Mouse (Mus musculus) limb, embryonic 10.5 days (tissue): ENCODE results near the gene Atxn7l3b. TPM values are rescaled to one million over a fixed set of nuclear protein-coding genes. Genes with fewer than 3 reads are reported as not detected.

Experiments used
- DNase-seq: peaks from one replicate; pipeline ENCODE4 v3.0.0-alpha.2; 2017; ENCODE audit warnings: low spot score
- H3K27ac ChIP-seq: fragments of 300-500 bp; sonication (generic); 2 replicates; pipeline ENCODE4 v1.5.1; 2016; ENCODE audit warnings: mild to moderate bottlenecking
- H3K27me3 ChIP-seq: fragments of 300-500 bp; sonication (generic); 2 replicates; pipeline ENCODE4 v1.6.1; 2016; ENCODE audit warnings: low read depth, mild to moderate bottlenecking; ENCODE audit not compliant: poor library complexity, severe bottlenecking
- H3K36me3 ChIP-seq: fragments of 300-500 bp; sonication (generic); 2 replicates; pipeline ENCODE4 v1.6.1; 2016; ENCODE audit warnings: mild to moderate bottlenecking, moderate library complexity
- H3K4me1 ChIP-seq: fragments of 300-500 bp; sonication (generic); 2 replicates; pipeline ENCODE4 v1.6.1; 2016
- H3K4me3 ChIP-seq: fragments of 300-500 bp; sonication (generic); 2 replicates; pipeline ENCODE4 v1.5.1; 2016; ENCODE audit warnings: mild to moderate bottlenecking, moderate library complexity
- H3K9me3 ChIP-seq: fragments of 300-500 bp; sonication (generic); replicated peaks from 2 replicates; pipeline ENCODE4 v1.6.1; 2016; ENCODE audit warnings: mild to moderate bottlenecking
- WGBS: fragments of 180-500 bp; shearing (Covaris S2); methylation state at CpG from one replicate; pipeline ENCODE4 v1.1.7; 2016; 5-methylcytosine and 5-hydroxymethylcytosine counted together
- polyA plus RNA-seq: library from polyadenylated mRNA; unstranded; fragments of >200 nt; fragmentation: Nextera tagmentation; extraction: Ambion mirVana; gene quantifications from 2 replicates; pipeline ENCODE4 v1.2.1, GENCODE M21; 2016

Gene Atxn7l3b
- polyA plus RNA-seq, 1 experiment from 2014 or later: 195 TPM

DNA sequence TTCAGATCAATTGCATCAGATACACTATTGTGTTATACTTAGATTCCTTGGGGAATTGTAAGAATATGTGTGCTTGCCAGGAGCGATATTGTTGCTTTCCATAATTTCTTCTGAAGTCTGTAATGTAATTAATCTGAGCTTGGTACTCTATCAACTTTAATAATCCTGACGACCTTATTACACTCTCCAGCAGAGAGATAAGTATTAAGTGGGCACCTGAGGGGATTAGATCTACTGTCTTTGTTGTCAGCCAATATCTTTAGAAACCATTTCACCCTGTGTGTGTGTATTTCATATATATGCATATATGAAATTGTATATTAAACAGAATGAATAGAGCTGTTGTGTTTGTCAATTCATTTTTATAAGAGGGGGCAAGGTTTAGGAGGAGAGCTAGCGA is 29.0 kb downstream of the Atxn7l3b start:
- 81% methylated on average over 3 of the region's 3 CpGs for WGBS
- H3K36me3 ChIP-seq: no peaks in the 10 kb centered on the region
- H3K9me3 ChIP-seq: no peaks in the 10 kb centered on the region
- no peaks in the 10 kb centered on the region for H3K4me1 ChIP-seq
- no peak for DNase-seq
- H3K27ac ChIP-seq: no peak overlapping the region
- H3K4me3 ChIP-seq: no peak overlapping the region
- no peaks in the 10 kb centered on the region for H3K27me3 ChIP-seq

DNA sequence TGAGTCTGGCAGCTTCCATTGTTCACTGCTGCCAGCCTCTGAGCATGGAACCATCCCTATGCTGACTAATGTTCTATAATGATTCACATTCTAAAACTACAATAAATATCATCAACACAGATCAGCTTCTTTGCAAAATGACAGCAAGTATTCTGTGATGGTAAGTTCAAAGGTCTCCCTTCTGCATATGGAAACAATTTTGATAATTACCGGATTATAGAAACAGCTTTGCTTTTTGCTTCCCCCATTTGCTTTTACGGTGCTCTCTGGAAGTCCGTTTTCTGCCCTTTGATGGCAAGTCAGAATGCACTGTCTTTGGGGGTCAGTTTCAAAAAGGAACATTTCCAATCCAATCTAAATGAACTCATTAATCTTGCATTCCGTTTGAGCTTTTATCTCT is 32.2 kb downstream of the Atxn7l3b start:
- WGBS: 27% methylated on average over 4 of the region's 4 CpGs
- H3K4me1 ChIP-seq: no peaks in the 10 kb centered on the region
- H3K27me3 ChIP-seq: no peaks in the 10 kb centered on the region
- H3K27ac ChIP-seq: no peak overlapping the region
- no peak for DNase-seq
- no peaks in the 10 kb centered on the region for H3K9me3 ChIP-seq
- H3K36me3 ChIP-seq: no peaks in the 10 kb centered on the region
- H3K4me3 ChIP-seq: no peak overlapping the region

DNA sequence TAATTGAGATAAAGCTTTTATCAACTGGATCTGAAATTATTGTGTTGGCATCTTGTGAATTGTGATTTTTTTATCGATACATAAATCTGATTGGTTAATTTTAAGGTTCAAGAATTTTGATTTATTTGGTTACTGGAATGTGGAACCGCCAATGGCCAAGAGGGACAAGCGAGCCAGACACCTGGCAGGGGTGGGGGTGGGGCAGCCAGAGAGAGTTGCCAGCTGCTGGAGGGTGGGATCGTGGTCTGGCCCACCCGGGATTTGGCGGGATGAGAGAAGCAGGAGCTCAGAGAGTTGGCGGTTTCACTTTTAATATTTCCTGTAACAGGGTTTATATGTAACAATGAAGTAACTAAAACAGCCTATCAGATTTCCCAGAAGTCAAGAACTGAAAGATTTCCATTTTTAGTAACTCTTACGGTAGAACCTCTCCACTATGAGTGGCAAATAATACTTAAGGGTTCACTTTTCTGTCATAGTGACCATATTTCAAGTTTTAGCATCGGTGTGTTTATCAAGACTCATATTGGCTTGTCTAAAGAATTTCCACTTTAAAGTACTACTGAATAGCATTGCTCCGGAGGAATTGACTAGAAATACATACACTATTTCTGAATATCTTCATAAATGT is 35.1 kb downstream of the Atxn7l3b start:
- H3K4me3 ChIP-seq: no peak overlapping the region
- H3K4me1 ChIP-seq: no peaks in the 10 kb centered on the region
- no peak overlapping the region for H3K27ac ChIP-seq
- DNase-seq: no peak
- no peaks in the 10 kb centered on the region for H3K27me3 ChIP-seq
- H3K9me3 ChIP-seq: no peaks in the 10 kb centered on the region
- H3K36me3 ChIP-seq: no peaks in the 10 kb centered on the region
- WGBS: 93% methylated on average over 10 of the region's 10 CpGs

DNA sequence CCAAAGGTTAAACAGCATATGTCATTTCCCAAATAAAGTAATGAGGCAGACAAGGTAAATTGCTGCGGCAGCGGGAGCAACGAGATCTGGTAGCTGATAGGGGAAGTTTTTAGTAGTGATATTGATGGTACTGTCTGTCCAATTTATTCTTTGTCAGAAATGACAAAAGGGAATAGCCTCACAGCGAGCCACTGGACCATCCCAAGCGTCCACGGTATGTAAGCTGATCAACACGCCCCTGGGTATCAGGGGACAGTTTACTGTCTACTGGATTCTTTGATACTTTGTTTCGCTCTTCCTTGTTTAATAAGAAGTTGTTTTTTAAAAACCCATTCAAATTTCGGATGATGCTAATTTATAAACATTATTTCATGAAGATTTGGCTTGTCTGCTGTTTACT is 44.7 kb downstream of the Atxn7l3b start:
- Histone ChIP-seq H3K4me3 (no peak overlapping the region), H3K27ac (no peak overlapping the region), H3K4me1 (no peaks in the 10 kb centered on the region), H3K9me3 (no peaks in the 10 kb centered on the region), H3K27me3 (no peaks in the 10 kb centered on the region), H3K36me3 (no peaks in the 10 kb centered on the region)
- no peak for DNase-seq
- WGBS: 88% methylated on average over 9 of the region's 9 CpGs

DNA sequence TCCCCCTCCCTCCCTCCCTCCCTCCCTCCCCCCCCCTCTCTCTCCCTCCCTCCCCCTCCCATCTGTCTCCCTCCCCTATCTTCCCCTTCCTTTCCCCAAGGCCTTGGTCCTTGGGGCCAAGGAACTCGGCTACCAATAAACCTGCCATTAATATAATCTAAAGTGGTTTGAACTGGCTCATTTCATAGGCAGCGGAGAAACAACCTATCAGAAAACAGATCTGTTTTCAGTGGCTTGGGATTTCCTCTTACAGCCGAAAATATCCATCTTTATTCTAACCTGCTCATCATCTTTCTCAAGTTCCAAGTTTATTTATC is 45.2 kb downstream of the Atxn7l3b start:
- no peak overlapping the region for H3K4me3 ChIP-seq
- H3K36me3 ChIP-seq: no peaks in the 10 kb centered on the region
- no peak for DNase-seq
- no peaks in the 10 kb centered on the region for H3K27me3 ChIP-seq
- no peak overlapping the region for H3K27ac ChIP-seq
- WGBS: 71% methylated on average over 3 of the region's 3 CpGs
- H3K9me3 ChIP-seq: no peaks in the 10 kb centered on the region
- H3K4me1 ChIP-seq: no peaks in the 10 kb centered on the region

DNA sequence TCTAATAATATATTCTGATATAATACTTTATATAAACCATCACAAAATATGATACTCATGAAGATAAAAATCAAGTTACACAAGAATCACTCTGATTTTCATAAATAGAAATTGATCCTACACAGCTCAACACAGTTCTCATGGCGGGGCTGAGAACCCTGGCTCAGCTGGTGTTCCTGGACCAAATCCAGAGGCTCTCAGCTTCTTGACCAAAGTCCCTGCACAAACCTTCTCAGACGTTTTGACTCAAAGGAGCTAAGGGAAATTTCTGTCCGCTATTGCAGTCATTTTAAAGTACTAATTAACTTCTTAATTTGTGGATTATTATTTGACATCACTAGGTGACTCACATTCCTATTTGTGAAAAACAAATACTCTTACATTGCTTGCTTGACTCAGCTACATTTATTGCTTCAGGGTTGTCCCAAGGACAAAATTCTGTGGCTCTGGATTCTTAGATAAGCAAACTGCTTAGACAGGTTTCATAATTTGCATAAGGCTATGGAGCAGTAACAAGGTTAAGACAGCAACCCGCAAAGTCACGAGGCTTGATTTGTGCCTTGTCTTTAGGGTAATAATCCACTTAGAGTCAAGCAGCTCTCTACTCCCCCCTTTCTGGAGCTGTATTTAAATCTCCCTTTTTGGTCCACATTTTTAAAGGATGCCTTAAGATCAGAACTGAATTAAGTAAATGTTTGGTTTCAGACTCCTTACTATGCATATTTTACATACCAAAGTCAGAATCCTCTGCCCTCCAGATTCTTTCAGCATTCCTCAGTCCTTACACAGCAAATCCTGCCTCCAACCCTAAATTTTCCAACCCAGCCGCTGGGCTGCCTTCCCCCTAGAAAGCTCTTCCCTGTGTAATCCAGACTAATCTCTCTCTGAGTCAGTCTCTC is 45.8 kb downstream of the Atxn7l3b start:
- Histone ChIP-seq H3K4me3 (no peak overlapping the region), H3K27me3 (no peaks in the 10 kb centered on the region), H3K36me3 (no peaks in the 10 kb centered on the region), H3K4me1 (no peaks in the 10 kb centered on the region), H3K9me3 (no peaks in the 10 kb centered on the region), H3K27ac (no peak overlapping the region)
- 60% methylated on average over 6 of the region's 6 CpGs for WGBS
- no peak for DNase-seq

DNA sequence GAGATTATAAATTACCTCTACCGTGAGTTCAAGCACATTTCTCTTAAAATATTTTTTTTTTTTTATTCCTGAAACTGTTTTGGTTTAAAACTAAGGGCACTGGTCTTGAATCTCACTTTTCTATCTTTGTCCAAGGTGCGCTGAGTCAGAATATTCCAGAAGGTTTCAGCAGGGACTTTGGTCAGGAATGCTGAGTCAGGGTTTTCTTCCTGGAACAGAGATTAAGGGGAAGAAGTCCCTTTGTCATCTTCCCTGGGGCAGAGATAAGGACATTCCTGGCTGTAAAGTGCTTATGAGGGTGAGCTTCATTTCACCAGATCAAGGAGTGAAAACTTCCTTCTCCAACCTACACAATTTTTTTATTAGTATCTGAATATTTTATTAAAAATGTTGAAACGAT is 46.7 kb downstream of the Atxn7l3b start:
- Histone ChIP-seq H3K36me3 (no peaks in the 10 kb centered on the region), H3K9me3 (no peaks in the 10 kb centered on the region), H3K4me1 (no peaks in the 10 kb centered on the region), H3K27ac (no peak overlapping the region), H3K4me3 (no peak overlapping the region), H3K27me3 (no peaks in the 10 kb centered on the region)
- DNase-seq: no peak
- WGBS: 91% methylated on average over 3 of the region's 3 CpGs

DNA sequence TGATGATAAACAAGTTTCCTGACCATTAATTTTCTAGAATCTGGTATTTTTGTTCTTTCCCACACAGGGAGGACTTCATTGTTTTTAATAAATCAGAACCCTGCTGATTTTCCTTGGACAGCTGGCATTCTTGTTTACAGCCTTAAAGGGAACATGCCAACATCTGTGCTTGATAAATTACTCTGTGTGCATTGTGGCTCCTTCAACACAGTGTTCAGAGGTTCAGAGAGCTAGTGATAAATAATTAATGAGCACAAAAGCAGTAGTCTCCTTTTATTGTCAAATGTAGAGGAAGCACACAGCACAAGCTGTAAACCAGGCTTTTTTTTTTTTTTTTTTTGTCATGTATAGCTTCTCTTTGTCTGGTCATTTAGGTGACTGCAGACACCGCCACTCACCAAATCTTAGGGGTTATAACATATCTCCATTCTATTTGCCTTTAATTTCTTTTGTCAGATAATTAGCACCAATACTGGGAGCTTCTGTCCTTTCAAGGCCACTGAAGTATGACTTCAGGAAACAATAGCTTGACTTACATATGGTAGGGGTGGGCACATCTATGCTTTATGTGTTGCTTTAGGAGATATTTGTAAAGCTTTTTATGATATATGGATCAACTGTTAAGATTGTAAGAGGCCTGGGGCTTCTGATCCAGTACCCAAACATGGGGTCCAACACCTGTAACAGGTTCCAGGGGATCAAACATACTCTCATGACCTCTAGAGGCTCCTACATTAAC is 52.0 kb downstream of the Atxn7l3b start:
- whole genome bisulfite sequencing: 84% methylated on average over 1 of the region's 1 CpGs
- Histone ChIP-seq H3K36me3 (no peaks in the 10 kb centered on the region), H3K27me3 (no peaks in the 10 kb centered on the region), H3K4me3 (no peak overlapping the region), H3K27ac (no peak overlapping the region), H3K4me1 (0 out of 2 replicates have a peak, but pooled peaks cover 5% of the 10 kb centered on the region), H3K9me3 (no peaks in the 10 kb centered on the region)
- no peak for DNase-seq
